Mouse (Mus musculus) olfactory bulb, adult 2 months (tissue): ENCODE data around the gene Spi1. TPM values are rescaled to one million over a fixed set of nuclear protein-coding genes. Genes with fewer than 3 reads are reported as not detected.
A peak's percentile ranks its signal among the peaks of the same experiment; 100 is the strongest.
"Not testable (repeated sequence)": the region's sequence is repeated elsewhere in the genome, so short reads cannot be mapped to it uniquely, and the experiment has no call there.

Experiments used
- H3K27ac ChIP-seq: fragments of 200-500 bp; 2 replicates; pipeline ENCODE4 v1.5.1; 2012; ENCODE audit warnings: low read depth, low read length; ENCODE audit not compliant: insufficient read depth
- H3K4me1 ChIP-seq: fragments of 200-500 bp; 2 replicates; pipeline ENCODE4 v1.6.1; 2012; ENCODE audit warnings: low read length; ENCODE audit not compliant: control insufficient read depth, insufficient read depth
- H3K4me3 ChIP-seq: fragments of 200-500 bp; 2 replicates; pipeline ENCODE4 v1.5.1; 2012; ENCODE audit warnings: mild to moderate bottlenecking, low read depth, low read length, moderate library complexity; ENCODE audit not compliant: insufficient read depth
- CTCF ChIP-seq: fragments of 200-500 bp; IDR thresholded peaks from 2 replicates; pipeline ENCODE4 v1.5.1; 2012; ENCODE audit warnings: low read depth, mild to moderate bottlenecking, low read length, moderate library complexity; ENCODE audit not compliant: insufficient read depth
- POLR2A ChIP-seq: fragments of 200-500 bp; IDR thresholded peaks from 2 replicates; pipeline ENCODE4 v1.6.1; 2012; ENCODE audit warnings: mild to moderate bottlenecking, low read depth, low read length, moderate library complexity; ENCODE audit not compliant: insufficient read depth
- WGBS: fragments of 180-500 bp; shearing (Covaris S2); methylation state at CpG from one replicate; pipeline ENCODE4 v1.1.7; 2018; 5-methylcytosine and 5-hydroxymethylcytosine counted together
- polyA plus RNA-seq: library from polyadenylated mRNA; stranded (reverse); fragments of >200 nt; gene quantifications from 2 replicates; pipeline ENCODE4 v1.2.4, GENCODE M21; 2012; ENCODE audit warnings: low replicate concordance; ENCODE audit not compliant: missing spikeins, insufficient read depth, insufficient read length

Gene Spi1
- polyA plus RNA-seq, 1 experiment, result not detected

DNA sequence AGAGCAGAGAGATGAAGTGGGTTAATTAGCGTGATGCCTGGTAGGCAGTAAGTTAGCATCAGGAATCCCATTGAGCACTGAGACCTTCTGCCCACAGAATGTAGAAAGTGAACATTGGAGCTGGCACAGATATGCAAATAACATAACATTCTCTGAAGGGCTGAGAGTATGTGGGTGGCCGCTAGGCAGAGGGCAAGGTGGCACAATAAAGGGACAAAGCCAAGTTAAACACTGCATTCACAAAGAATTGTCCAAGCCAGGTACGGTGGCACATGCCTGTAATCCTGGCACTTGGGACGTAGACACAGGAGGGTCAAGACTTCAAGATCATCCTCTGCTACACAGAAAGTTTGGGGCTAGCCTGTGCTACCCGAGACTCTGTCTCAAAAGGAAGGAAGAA lies 27.1 kb downstream of the Spi1 start:
- no peak for TF ChIP-seq POLR2A
- no peak for TF ChIP-seq CTCF
- Histone ChIP-seq H3K4me1 (no peaks in the 10 kb centered on the region), H3K27ac (no peak overlapping the region), H3K4me3 (no peak overlapping the region)
- 83% methylated on average over 5 of the region's 5 CpGs for WGBS

DNA sequence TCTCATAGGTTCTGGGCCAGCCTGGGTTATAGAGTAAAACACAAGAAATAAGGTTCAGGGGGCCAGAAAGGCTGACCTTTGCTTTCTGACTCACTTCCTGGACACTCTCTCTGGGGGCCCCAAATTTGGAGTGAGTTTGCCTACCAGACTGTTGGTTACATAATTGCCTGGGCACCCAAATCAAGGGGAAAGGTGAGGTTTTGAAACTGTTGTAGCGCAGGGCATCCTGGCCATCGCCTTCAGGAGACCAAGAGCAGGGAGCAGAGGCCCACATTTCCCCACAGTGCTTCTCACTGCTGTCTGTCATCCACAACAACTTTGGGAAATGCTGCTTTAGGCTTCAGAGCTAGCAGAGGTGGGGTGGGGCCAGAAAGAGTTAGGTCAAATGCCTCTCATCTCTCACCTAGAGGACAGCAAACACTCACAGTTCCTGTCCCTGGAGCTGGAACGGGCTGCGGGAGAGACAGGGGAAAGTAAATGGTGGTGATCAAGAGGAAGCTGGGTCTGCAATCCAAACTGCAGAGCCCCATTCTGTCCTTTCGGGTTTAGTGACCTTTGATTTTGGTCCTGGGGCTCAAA lies 27.7 kb downstream of the Spi1 start:
- no peak overlapping the region for H3K27ac ChIP-seq
- no peak overlapping the region for H3K4me3 ChIP-seq
- H3K4me1 ChIP-seq, result peaks cover 1% of the 10 kb centered on the region
- TF ChIP-seq CTCF, result no peak
- TF ChIP-seq POLR2A, result no peak
- WGBS, result 96% methylated on average over 5 of the region's 5 CpGs

DNA sequence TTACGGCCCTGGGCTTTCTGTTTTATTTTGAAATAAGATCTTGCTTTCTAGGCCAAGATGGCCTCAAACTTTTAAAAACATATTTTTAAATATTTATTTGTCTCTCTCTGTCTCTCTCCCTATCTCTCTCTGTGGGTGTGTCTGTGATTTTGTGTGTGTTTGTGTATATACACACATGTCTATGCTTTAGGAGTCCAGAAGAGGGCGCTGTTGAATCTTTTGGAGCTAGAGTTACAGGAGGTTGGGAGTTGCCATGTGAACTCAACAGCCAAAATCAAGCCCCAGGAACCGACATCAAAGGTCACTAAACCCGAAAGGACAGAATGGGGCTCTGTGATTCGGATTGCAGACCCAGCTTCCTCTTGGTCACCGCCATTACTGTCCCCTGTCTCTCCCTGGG lies 28.2 kb downstream of the Spi1 start:
- TF ChIP-seq POLR2A, result no peak
- no peak for TF ChIP-seq CTCF
- Histone ChIP-seq H3K4me3 (no peak overlapping the region), H3K4me1 (peaks cover 6% of the 10 kb centered on the region), H3K27ac (no peak overlapping the region)
- WGBS, result 78% methylated on average over 6 of the region's 6 CpGs

- not testable (repeated sequence) for H3K4me1 ChIP-seq, H3K27ac ChIP-seq, H3K4me3 ChIP-seq
- WGBS, result 93% methylated on average over 3 of the region's 3 CpGs
Observed at GRCm38 (mm10) chr2:91111832-91112231, 29.6 kb downstream of the Spi1 start.

DNA sequence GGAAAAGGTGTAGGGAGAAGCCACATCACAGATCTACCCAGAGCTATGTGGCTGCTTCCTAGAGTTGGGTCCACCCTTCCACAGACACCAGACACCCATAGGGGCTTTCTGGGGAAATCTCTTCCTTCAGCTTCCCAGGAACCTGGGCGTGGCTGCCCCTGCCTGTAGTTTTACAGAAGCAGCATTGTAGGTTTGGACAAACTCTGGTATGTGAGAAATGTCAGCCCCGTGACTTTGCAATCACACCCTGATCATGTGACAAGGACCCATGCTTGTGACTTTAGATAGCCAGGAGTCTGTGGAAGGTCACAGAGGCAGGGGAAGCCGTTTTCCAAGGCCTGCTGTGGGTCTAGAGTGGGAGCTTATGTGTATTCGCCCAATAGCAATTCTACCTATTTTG lies 30.3 kb downstream of the Spi1 start:
- WGBS, result 68% methylated on average over 4 of the region's 4 CpGs
- Histone ChIP-seq H3K4me1 (peaks cover 6% of the 10 kb centered on the region), H3K27ac (no peak overlapping the region), H3K4me3 (no peak overlapping the region)
- TF ChIP-seq CTCF (no peak), POLR2A (no peak)

- TF ChIP-seq POLR2A (no peak), CTCF (no peak)
- Histone ChIP-seq H3K4me3 (no peak overlapping the region), H3K4me1 (peaks cover 6% of the 10 kb centered on the region), H3K27ac (no peak overlapping the region)
- WGBS, result 77% methylated on average over 10 of the region's 10 CpGs
Observed at GRCm38 (mm10) chr2:91113334-91113733, 31.1 kb downstream of the Spi1 start.

DNA sequence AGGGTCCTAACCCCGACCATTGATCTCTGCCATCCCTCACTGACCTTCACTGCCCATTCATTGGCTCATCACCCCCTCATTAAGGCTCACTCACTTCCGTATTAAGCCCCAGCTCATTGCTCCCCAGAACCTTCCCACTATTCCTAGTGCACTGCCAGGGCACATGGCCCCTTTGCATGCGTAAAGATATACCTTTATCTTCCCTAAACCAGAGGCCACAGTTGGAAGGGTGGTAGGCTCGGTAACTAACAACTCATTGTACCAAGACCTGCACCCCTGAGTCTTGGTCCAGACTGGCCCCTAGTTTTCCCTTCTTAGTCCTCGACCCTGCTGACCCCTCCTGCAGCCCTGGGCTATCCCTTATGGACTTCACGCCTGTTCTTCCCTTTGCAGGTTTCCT lies 31.7 kb downstream of the Spi1 start:
- TF ChIP-seq POLR2A (no peak), CTCF (no peak)
- WGBS, result 77% methylated on average over 6 of the region's 6 CpGs
- Histone ChIP-seq H3K4me3 (no peak overlapping the region), H3K27ac (no peak overlapping the region), H3K4me1 (peaks cover 6% of the 10 kb centered on the region)

GRCm38 (mm10) chr2:91114781-91115577 lies 32.8 kb downstream of the Spi1 start:
- Histone ChIP-seq H3K4me1 (peaks cover 6% of the 10 kb centered on the region), H3K4me3 (peak overlapping the region; percentile 45), H3K27ac (no peak overlapping the region)
- 8% methylated on average over 41 of the region's 42 CpGs for WGBS
- TF ChIP-seq CTCF (peak; percentile 96), POLR2A (no peak)

- 39% methylated on average over 12 of the region's 12 CpGs for WGBS
- Histone ChIP-seq H3K27ac (no peak overlapping the region), H3K4me1 (peaks cover 6% of the 10 kb centered on the region), H3K4me3 (peak overlapping the region; percentile 45)
- TF ChIP-seq CTCF (no peak), POLR2A (no peak)
Observed at GRCm38 (mm10) chr2:91115578-91115970, 33.4 kb downstream of the Spi1 start.
